Comparison of ENCODE assay signal across 8 mouse cellular contexts in genomic region chr3:75910257-75910656, GRCm38 (mm10). TPM values are rescaled to one million over a fixed set of nuclear protein-coding genes. Genes with fewer than 3 reads are reported as not detected.
DNase-seq lines count a peak whose midpoint lies in the region; ATAC-seq lines count a peak whose summit lies in the region.

No protein-coding gene starts in this region.

- peaks cover 8% of the 10 kb centered on the region; the same call in 1 of the 2 replicates for H3K4me1 ChIP-seq in heart, embryonic 16.5 days (ENCODE audit: control insufficient read depth, insufficient read depth, low read length)

- H3K4me2 ChIP-seq in heart, embryonic 16.5 days (ENCODE audit: low read depth, low read length), result no peak overlapping the region

- no peaks in the 10 kb centered on the region for H3K27me3 ChIP-seq in heart, embryonic 16.5 days (ENCODE audit: control insufficient read depth, insufficient read depth, low read length)

- no peak overlapping the region for H3K9ac ChIP-seq in heart, embryonic 16.5 days (ENCODE audit: low read length)

- 10% methylated on average over 4 of the region's 4 CpGs for WGBS in heart, embryonic 16.5 days

- H3K36me3 ChIP-seq in heart, embryonic 16.5 days (ENCODE audit: control insufficient read depth, insufficient read depth), result peaks cover 6% of the 10 kb centered on the region; the same call in 1 of the 2 replicates

- no peak overlapping the region; the same call in 1 of the 2 replicates for H3K27ac ChIP-seq in heart, embryonic 16.5 days (ENCODE audit: low read length)

- intact Hi-C loops in heart, postnatal 25 days (cut with DNase I), result loop anchor here (1.0 to 5.0 kb wide), 2 partner anchors 47 to 91 kb away; partner anchors contain the start of gene Golim4
- intact Hi-C loops in left cerebral cortex, postnatal 14 days (cut with DNase I), result loop anchor here (2.0 kb wide), 2 partner anchors 47 to 91 kb away; partner anchors contain the start of gene Golim4

- ATAC-seq in CD4-positive, CD25-positive, alpha-beta regulatory T cell, adult 4 months, result peak; percentile 96
- ATAC-seq in heart, embryonic 16.5 days (replicated peaks; ENCODE audit: extremely low read depth, insufficient read depth, low FRiP score), result peak; percentile 37; the same call in 1 of the 2 replicates

- H3K9me3 ChIP-seq in heart, embryonic 16.5 days (replicated peaks; ENCODE audit: control insufficient read depth, low read length), result no peaks in the 10 kb centered on the region

- peak; percentile 57 for DNase-seq in heart, adult 11 months
- DNase-seq in heart, postnatal 25 days (ENCODE audit: low spot score), result no peak
- peak; percentile 20 to 30 for DNase-seq in cerebellum, adult 18-20 months
- peak; percentile 49 to 76 for DNase-seq in left cerebral cortex, postnatal 14 days (ENCODE audit: low spot score in 2 of 2)
- peak; percentile 76 for DNase-seq in naive thymus-derived CD4-positive, alpha-beta T cell, adult 2 months (ENCODE audit: low read depth)
- DNase-seq in urinary bladder, postnatal 4 days (ENCODE audit: low spot score in 2 of 2), result no peak

- H3K4me3 ChIP-seq in heart, embryonic 16.5 days (ENCODE audit: low read length), result no peak overlapping the region

RNA-seq across cellular contexts. Expression of gene Golim4, which starts 46.5 kb away (rescaled TPM):
- total RNA-seq in heart, postnatal 25 days (2021), result 10 to 100 TPM; 15.3 to 22.8 TPM
- 1 to 10 TPM; 5.1 to 8.0 TPM for polyA plus RNA-seq in CD4-positive, CD25-positive, alpha-beta regulatory T cell, adult 4 months (2017; shearing (Covaris generic))
- 37.4 and 39.7 TPM in 2 replicates for polyA plus RNA-seq in heart, embryonic 16.5 days (2015; fragmentation: Nextera tagmentation; extraction: Ambion mirVana)
- total RNA-seq in left cerebral cortex, postnatal 14 days (2021), result 10 to 100 TPM; 17.7 to 19.1 TPM

Comparison
In these comparisons a context has a peak if more than half of its experiments do, and no peak if none do; other contexts are left out.
1. DNase-seq: peak in heart, adult 11 months (single experiment), cerebellum, adult 18-20 months (2 of 2), left cerebral cortex, postnatal 14 days (2 of 2) and naive thymus-derived CD4-positive, alpha-beta T cell, adult 2 months (single experiment); none in heart, postnatal 25 days (single experiment) and urinary bladder, postnatal 4 days (0 of 2).